10 mouse cellular contexts compared by ENCODE assay signal in genomic region chr1:13784396-13784795, GRCm38 (mm10).
DNase-seq lines count a peak whose midpoint lies in the region; ATAC-seq and TF ChIP-seq lines count a peak whose summit lies in the region.
"Had no signal": no experiment of that assay in that cellular context is flagged by ENCODE, and none has a peak within 500 bp of the region (broad histone marks: within the 10 kb centered on the region; RNA-seq: fewer than 3 reads in every experiment).

No protein-coding gene starts in this region.

- no peak for DNase-seq in gastrocnemius, adult 2 months
- DNase-seq in gastrocnemius, postnatal 36 days = no peak
- DNase-seq in right cerebral cortex, adult 18-20 months = peak; percentile 43
- no peak for DNase-seq in right cerebral cortex, postnatal 36 days (ENCODE audit: low spot score in 2 of 2)
- peak; percentile 40 for DNase-seq in c-Kit-positive CD71-positive TER-119-positive erythroid progenitor cells, embryonic 14.5 days (ENCODE audit: low spot score)
- peak; percentile 28 to 39 for DNase-seq in kidney, postnatal 4 days
- DNase-seq in mesoderm, embryonic 11.5 days (ENCODE audit: low read depth, low spot score) = peak; percentile 80
- DNase-seq: liver, embryonic 13.5 days had no signal

- ATAC-seq in erythroid progenitor cell, adult 5-6 weeks (replicated peaks; ENCODE audit: low FRiP score, poor library complexity, severe bottlenecking) = no peak

- 0 out of 2 replicates have a peak overlapping the region, but pooled peaks have one; percentile 15 for H3K4me3 ChIP-seq in gastrocnemius, adult 2 months
- H3K4me3 ChIP-seq: liver, embryonic 13.5 days; stomach, embryonic 15.5 days had no signal

- intact Hi-C loops in gastrocnemius, adult 2 months (cut with DNase I) = loop anchor here (1.0 to 10.0 kb wide), 2 partner anchors 520 to 945 kb away; no protein-coding TSS in a partner anchor
- intact Hi-C loops in gastrocnemius, postnatal 36 days (cut with DNase I) = loop anchor here (1.0 to 5.0 kb wide), 2 partner anchors 944 to 1083 kb away; no protein-coding TSS in a partner anchor

- no peak overlapping the region for H3K27ac ChIP-seq in gastrocnemius, adult 2 months
- H3K27ac ChIP-seq: liver, embryonic 13.5 days; stomach, embryonic 15.5 days had no signal

- TF ChIP-seq CTCF in gastrocnemius, adult 2 months (IDR thresholded peaks at IDR 0.05) = peak; percentile 86

Comparison
In these comparisons a context has a peak if more than half of its experiments do, and no peak if none do; other contexts are left out.
1. DNase-seq: peak in right cerebral cortex, adult 18-20 months (single experiment), c-Kit-positive CD71-positive TER-119-positive erythroid progenitor cells, embryonic 14.5 days (single experiment), kidney, postnatal 4 days (2 of 2) and mesoderm, embryonic 11.5 days (single experiment); none in gastrocnemius, adult 2 months (single experiment), gastrocnemius, postnatal 36 days (0 of 2) and right cerebral cortex, postnatal 36 days (0 of 2).